Mouse (Mus musculus): ENCODE measurements around the gene Cdh4.

Gene Cdh4

GRCm38 (mm10) chr2:179945051-179945450 lies 502.8 kb downstream of the Cdh4 start:
- DNase-seq (ENCODE audit: low spot score), result no peak

GRCm38 (mm10) chr2:179946496-179946895 lies 504.3 kb downstream of the Cdh4 start:
- DNase-seq (ENCODE audit: low spot score), result no peak

GRCm38 (mm10) chr2:179947607-179948006 lies 505.4 kb downstream of the Cdh4 start:
- no peak for DNase-seq (ENCODE audit: low spot score)

- DNase-seq (ENCODE audit: low spot score), result no peak
Observed at GRCm38 (mm10) chr2:179948820-179949219, 506.6 kb downstream of the Cdh4 start.
